Mouse (Mus musculus) embryonic facial prominence, embryonic 15.5 days (tissue): ENCODE measurements around the gene Dnm1. TPM values are rescaled to one million over a fixed set of nuclear protein-coding genes. Genes with fewer than 3 reads are reported as not detected.

Experiments
- ATAC-seq: fragments of 200-750 bp; cut with Nextera tagmentation; 2 replicates; pipeline ENCODE4 v1.8.0; 2017; ENCODE audit warnings: low read depth, moderate TSS enrichment; ENCODE audit not compliant: insufficient number of reproducible peaks, low FRiP score, low TSS enrichment
- H3K27ac ChIP-seq: fragments of 300-500 bp; sonication (generic); replicated peaks from 2 replicates; pipeline ENCODE4 v1.5.1; 2015; ENCODE audit warnings: mild to moderate bottlenecking, inconsistent platforms
- H3K27me3 ChIP-seq: fragments of 300-500 bp; sonication (generic); 2 replicates; pipeline ENCODE4 v1.6.1; 2015; ENCODE audit warnings: inconsistent platforms
- H3K36me3 ChIP-seq: fragments of 300-500 bp; sonication (generic); 2 replicates; pipeline ENCODE4 v1.6.1; 2015; ENCODE audit warnings: mild to moderate bottlenecking, inconsistent platforms
- H3K4me1 ChIP-seq: fragments of 300-500 bp; sonication (generic); 2 replicates; pipeline ENCODE4 v1.6.1; 2015; ENCODE audit warnings: inconsistent platforms
- H3K4me2 ChIP-seq: fragments of 300-500 bp; sonication (generic); replicated peaks from 2 replicates; pipeline ENCODE4 v1.6.1; 2015; ENCODE audit warnings: mild to moderate bottlenecking, inconsistent platforms
- H3K4me3 ChIP-seq: fragments of 300-500 bp; sonication (generic); replicated peaks from 2 replicates; pipeline ENCODE4 v1.5.1; 2015; ENCODE audit warnings: mild to moderate bottlenecking, inconsistent platforms
- H3K9ac ChIP-seq: fragments of 300-500 bp; sonication (generic); 2 replicates; pipeline ENCODE4 v1.6.1; 2015; ENCODE audit warnings: inconsistent platforms
- H3K9me3 ChIP-seq: fragments of 300-500 bp; sonication (generic); replicated peaks from 2 replicates; pipeline ENCODE4 v1.6.1; 2016; ENCODE audit warnings: inconsistent platforms
- WGBS: fragments of 180-500 bp; shearing (Covaris S2); methylation state at CpG from one replicate; pipeline ENCODE4 v1.1.7; 2015; 5-methylcytosine and 5-hydroxymethylcytosine counted together
- polyA plus RNA-seq: library from polyadenylated mRNA; unstranded; fragments of >200 nt; fragmentation: Nextera tagmentation; extraction: Ambion mirVana; gene quantifications from 2 replicates; pipeline ENCODE4 v1.2.1, GENCODE M21; 2015

Dnm1 gene
- polyA plus RNA-seq, 1 experiment from 2014 or later: 30.7 TPM

GRCm38 (mm10) chr2:32318709-32319585 is 34.2 kb downstream of the Dnm1 start:
- 40% methylated on average over 14 of the region's 14 CpGs for whole genome bisulfite sequencing
- peaks cover 69% of the 10 kb centered on the region for H3K4me1 ChIP-seq
- H3K27ac ChIP-seq: peak overlapping the region; percentile 99
- H3K36me3 ChIP-seq: peaks cover 15% of the 10 kb centered on the region
- no peaks in the 10 kb centered on the region for H3K9me3 ChIP-seq
- H3K4me2 ChIP-seq: peak overlapping the region; percentile 61
- peak overlapping the region; percentile 54 for H3K9ac ChIP-seq
- H3K27me3 ChIP-seq: no peaks in the 10 kb centered on the region
- peak overlapping the region; percentile 53 for H3K4me3 ChIP-seq
- no peak for ATAC-seq

DNA sequence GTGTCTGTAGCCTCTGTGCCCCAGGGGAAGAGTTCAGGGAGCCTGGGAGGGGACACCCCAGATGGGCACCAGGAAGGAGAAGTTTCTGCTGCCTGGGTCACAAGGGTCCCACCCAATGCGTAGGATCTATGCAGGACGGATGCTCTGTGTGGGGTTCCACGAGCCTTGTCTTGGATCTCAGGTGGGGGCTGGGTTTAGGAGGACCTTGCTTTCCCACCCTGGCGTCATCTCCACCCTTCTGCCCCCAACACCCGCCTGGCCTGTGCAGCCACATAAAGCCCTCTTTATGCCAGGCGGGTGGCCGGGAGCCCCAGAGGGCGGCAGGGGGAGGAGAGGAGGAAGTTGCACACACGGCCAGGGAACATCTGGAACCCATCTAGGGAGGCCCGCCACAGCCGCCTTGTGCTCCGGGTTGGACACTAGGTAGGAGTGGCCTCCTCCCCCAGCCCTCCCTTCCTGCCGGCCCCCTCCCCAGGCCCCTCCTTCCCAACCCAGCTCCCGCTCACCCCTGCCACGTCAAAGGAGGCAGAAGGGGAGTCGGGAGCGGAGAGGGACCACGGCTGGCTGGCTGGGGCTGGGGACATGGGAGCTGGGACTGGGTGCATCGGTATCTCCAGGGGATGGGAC is 35.2 kb downstream of the Dnm1 start:
- Histone ChIP-seq H3K4me3 (peak overlapping the region; percentile 53), H3K9ac (peak overlapping the region; percentile 54), H3K4me2 (peak overlapping the region; percentile 61), H3K36me3 (peaks cover 7% of the 10 kb centered on the region), H3K4me1 (peaks cover 69% of the 10 kb centered on the region), H3K27ac (peak overlapping the region; percentile 99), H3K27me3 (no peaks in the 10 kb centered on the region), H3K9me3 (no peaks in the 10 kb centered on the region)
- ATAC-seq: peak; percentile 87
- WGBS: 7% methylated on average over 18 of the region's 19 CpGs

DNA sequence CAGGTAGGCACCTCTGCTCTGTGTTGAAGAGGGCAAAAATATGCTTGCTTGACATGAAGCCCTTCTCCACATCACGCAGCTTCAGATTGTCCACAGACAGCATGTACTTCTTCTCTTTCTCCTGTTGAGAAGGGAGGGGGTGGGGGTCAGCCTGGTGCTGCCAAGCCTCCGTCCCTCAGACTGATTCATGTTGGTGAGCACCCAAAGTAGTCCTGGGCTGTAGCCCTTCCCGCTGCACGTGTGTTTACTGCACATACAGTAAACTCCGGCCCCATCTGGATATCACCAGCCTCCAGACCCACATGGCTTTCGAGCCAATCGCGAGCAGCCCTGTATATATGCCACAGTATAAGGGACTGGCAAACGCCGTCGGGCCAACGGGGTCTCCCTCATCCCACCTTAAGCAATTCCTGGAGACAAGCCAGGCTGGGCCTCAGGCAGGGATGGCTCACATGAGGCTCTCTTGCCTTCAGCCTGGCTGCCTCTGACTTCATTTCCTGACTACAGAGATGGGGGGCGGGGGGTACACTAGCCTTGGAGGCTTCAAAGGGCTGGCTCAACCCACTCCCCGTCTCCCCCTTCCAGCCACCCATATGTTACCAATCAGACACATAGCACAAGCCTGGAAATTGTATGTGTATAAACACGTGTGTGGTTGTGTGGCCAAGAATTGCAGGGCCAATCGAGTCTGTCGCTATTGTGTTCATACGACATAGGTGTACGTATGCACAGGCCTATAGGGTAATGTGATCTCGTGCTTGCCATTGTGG is 36.1 kb downstream of the Dnm1 start:
- Histone ChIP-seq H3K27ac (peak overlapping the region; percentile 99), H3K4me2 (peak overlapping the region; percentile 61), H3K4me1 (peaks cover 68% of the 10 kb centered on the region), H3K4me3 (peak overlapping the region; percentile 53; the same call in 1 of the 2 replicates), H3K36me3 (0 out of 2 replicates have a peak, but pooled peaks cover 5% of the 10 kb centered on the region), H3K27me3 (no peaks in the 10 kb centered on the region), H3K9ac (no peak overlapping the region), H3K9me3 (no peaks in the 10 kb centered on the region)
- WGBS: 31% methylated on average over 20 of the region's 20 CpGs
- ATAC-seq: peak; percentile 72

GRCm38 (mm10) chr2:32315751-32316150 is 37.4 kb downstream of the Dnm1 start:
- H3K9ac ChIP-seq: peak overlapping the region; percentile 6; the same call in 1 of the 2 replicates
- 0 out of 2 replicates have a peak, but pooled peaks cover 5% of the 10 kb centered on the region for H3K36me3 ChIP-seq
- peaks cover 73% of the 10 kb centered on the region for H3K4me1 ChIP-seq
- peak overlapping the region; percentile 8; the same call in 1 of the 2 replicates for H3K4me2 ChIP-seq
- H3K27ac ChIP-seq: peak overlapping the region; percentile 99
- H3K4me3 ChIP-seq: no peak overlapping the region
- ATAC-seq: no peak
- no peaks in the 10 kb centered on the region for H3K27me3 ChIP-seq
- no peaks in the 10 kb centered on the region for H3K9me3 ChIP-seq
- WGBS: 8% methylated on average over 8 of the region's 8 CpGs

DNA sequence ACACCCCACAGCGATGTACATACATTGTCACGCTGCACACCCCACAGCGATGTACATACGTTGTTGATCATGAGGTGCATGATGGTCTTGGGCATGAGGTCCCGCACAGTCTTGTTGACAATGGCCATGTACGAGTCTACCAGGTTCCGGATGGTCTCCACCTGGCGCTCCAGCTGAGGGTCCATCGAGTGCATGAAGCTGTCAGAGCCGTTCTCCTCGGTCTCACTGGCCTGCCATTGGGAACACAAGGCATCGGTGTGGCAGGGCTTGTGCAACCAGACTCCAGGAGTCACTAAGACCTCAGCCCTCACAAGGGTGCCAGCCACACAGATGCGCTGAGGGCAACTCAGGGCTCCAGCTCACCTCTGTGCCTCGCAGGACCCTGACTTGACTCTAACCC is 38.3 kb downstream of the Dnm1 start:
- Histone ChIP-seq H3K27ac (peak overlapping the region; percentile 99), H3K9me3 (no peaks in the 10 kb centered on the region), H3K4me2 (no peak overlapping the region), H3K36me3 (peaks cover 9% of the 10 kb centered on the region), H3K4me1 (peaks cover 73% of the 10 kb centered on the region), H3K4me3 (no peak overlapping the region), H3K27me3 (no peaks in the 10 kb centered on the region), H3K9ac (no peak overlapping the region)
- no peak for ATAC-seq
- WGBS: 90% methylated on average over 14 of the region's 14 CpGs

DNA sequence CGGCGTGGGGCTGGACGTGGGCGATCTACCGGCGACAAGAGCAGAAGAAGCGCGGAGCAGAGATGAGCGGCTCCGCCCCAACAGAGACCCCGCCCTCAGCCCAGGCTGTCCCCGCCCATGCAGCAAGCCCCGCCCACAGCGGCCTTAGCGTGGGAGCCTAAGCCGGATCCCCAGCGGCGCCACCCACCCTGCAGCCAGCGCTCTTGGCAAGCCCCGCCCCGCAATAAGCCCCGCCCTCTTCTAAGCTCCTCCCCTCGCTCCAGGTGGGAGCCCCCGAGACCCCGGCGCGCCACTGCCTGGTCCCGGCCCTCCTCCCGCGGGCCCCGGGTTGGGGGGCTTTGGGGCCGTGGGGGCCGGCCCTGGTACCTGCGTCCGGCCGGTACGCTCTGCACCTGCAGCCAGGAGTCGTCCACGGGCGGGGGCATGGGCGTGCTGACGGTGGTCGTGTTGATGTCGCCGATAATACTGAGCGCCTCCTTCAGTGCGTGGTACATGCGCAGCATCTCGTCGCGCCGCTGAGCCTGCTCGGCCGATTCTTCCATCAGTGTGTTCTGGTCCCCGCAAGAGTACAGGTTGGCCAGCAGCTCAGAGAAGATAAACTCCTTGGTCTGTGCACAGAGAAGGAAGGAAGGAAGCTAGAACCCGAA is 40.7 kb downstream of the Dnm1 start:
- Histone ChIP-seq H3K4me2 (peak overlapping the region; percentile 99), H3K36me3 (peaks cover 33% of the 10 kb centered on the region)

DNA sequence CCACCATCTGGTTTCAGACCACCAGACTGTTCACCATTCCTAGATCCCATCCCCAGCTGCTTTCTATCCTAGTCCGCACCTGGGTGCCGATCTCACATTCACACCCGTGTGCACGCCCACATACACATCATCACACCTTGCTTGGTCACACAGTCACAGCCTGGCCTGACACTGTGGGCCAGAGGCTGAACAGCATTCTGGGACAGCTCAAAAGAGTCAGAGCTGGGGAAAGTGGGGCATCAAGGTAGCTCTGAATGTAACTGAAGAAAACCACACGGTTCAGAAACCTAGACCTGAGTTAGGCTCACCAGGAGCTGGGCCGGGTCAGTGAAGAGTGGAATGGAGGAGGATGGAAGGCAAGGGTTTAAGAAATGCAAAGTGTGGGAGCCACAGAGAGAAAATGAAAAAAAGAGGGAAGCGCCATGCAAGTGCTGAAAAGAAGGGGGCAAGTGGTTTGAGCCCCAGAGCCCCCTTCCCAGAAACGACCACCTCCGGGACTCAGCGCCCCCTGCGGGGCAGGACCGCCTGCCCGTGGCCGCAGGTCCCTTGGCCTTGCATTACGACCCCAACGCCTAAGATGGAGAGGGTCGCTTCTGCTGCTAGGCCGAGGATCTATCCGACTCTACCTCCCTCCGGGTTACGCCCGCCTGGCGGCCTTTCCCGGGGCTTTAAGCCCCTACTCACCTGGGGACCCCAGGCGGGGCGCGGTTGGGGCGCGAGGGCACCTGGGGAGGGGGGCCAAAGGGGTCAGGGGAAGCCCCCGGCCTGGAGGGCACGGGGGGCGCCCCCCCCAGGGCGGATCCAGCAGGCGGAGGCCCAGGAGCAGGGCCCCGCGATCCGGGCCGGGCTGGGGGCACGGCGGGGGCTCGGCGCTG is 41.5 kb downstream of the Dnm1 start:
- Histone ChIP-seq H3K27ac (peak overlapping the region; percentile 75), H3K4me2 (peak overlapping the region; percentile 99), H3K36me3 (peaks cover 40% of the 10 kb centered on the region), H3K9ac (peak overlapping the region; percentile 62), H3K4me3 (peak overlapping the region; percentile 70), H3K9me3 (no peaks in the 10 kb centered on the region), H3K27me3 (no peaks in the 10 kb centered on the region), H3K4me1 (peaks cover 60% of the 10 kb centered on the region)
- ATAC-seq: no peak
- WGBS: 8% methylated on average over 37 of the region's 42 CpGs

More for the DNA sequence above, 40.7 kb downstream of the Dnm1 start:
- H3K27ac ChIP-seq: peak overlapping the region; percentile 75
- H3K4me3 ChIP-seq: peak overlapping the region; percentile 70
- peaks cover 68% of the 10 kb centered on the region for H3K4me1 ChIP-seq
- WGBS: 4% methylated on average over 49 of the region's 56 CpGs
- H3K9me3 ChIP-seq: no peaks in the 10 kb centered on the region
- peak; percentile 75 for ATAC-seq
- H3K9ac ChIP-seq: peak overlapping the region; percentile 62
- no peaks in the 10 kb centered on the region for H3K27me3 ChIP-seq

DNA sequence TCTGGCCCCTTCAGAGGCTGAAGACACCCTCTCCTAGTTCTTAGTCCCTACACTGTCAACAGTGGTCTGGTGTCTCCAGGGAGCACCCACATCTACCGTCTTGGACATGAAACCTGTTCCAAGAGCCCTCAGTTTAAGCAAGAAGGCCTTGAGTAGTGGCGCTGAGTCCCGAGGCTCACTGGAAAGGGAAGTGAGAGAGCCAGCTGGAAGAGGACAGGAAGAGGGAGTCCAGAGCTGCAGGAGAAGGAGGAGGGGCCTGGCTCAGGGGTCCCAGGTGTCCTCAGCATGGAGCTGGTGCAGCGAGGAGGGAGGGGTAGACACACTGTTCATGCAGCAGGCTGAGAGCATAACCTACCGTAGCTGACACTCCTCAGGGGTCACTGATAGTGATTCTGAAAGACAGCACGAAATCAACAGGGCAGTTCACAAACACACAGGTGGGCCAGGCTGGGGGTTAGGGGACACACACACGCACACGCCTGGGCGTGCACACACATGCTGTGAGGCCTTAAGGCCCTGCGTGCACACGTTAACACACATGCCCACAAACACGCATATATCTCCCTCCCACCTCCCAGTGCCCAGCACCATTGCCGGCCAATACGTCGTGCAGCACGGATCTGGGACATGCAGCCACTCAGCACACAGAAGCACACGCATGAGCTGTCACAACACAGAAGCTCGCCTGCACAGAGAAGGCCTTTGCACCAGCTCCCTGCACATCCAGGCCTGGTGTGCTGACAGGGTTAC is 42.9 kb downstream of the Dnm1 start:
- WGBS: 77% methylated on average over 18 of the region's 18 CpGs
- Histone ChIP-seq H3K9ac (0 out of 2 replicates have a peak overlapping the region, but pooled peaks have one; percentile 2), H3K27me3 (no peaks in the 10 kb centered on the region), H3K9me3 (no peaks in the 10 kb centered on the region), H3K4me3 (peak overlapping the region; percentile 70), H3K4me1 (peaks cover 48% of the 10 kb centered on the region), H3K27ac (no peak overlapping the region), H3K4me2 (peak overlapping the region; percentile 99), H3K36me3 (peaks cover 54% of the 10 kb centered on the region)
- ATAC-seq: no peak

- no peak overlapping the region for H3K4me3 ChIP-seq
- no peaks in the 10 kb centered on the region for H3K27me3 ChIP-seq
- no peak for ATAC-seq
- H3K9me3 ChIP-seq: no peaks in the 10 kb centered on the region
- H3K4me1 ChIP-seq: peaks cover 46% of the 10 kb centered on the region
- H3K9ac ChIP-seq: no peak overlapping the region
- H3K27ac ChIP-seq: no peak overlapping the region
- peaks cover 62% of the 10 kb centered on the region for H3K36me3 ChIP-seq
- 86% methylated on average over 16 of the region's 16 CpGs for WGBS
- no peak overlapping the region for H3K4me2 ChIP-seq
Measured at GRCm38 (mm10) chr2:32308870-32309568, 44.1 kb downstream of the Dnm1 start.
